Mouse (Mus musculus): ENCODE measurements at regions not wholly inside any gene's neighbourhood (a gene's known extent, or its start where the extent isn't known, plus 50 kb on each side); places are given as distances from the start of the nearest gene placed in this dataset.

GRCm38 (mm10) chr5:133768856-133769255 lies 330.7 kb upstream of the Castor2 start:
- Histone ChIP-seq H3K9ac (ENCODE audit: insufficient read depth, low read depth) (no peak overlapping the region), H3K4me2 (ENCODE audit: insufficient read depth, low read depth, poor library complexity, severe bottlenecking) (no peak overlapping the region), H3K4me3 (replicated peaks in 1 of 3; ENCODE audit: low read depth in 2 of 3, low read length in 2 of 3, poor library complexity in 1 of 3) (no peak overlapping the region), H3K36me3 (replicated peaks in 1 of 2; ENCODE audit: control insufficient read depth in 1 of 2, insufficient read depth in 1 of 2, low read length in 1 of 2) (no peaks in the 10 kb centered on the region), H3K9me3 (replicated peaks; ENCODE audit: low read length) (peaks cover 49% of the 10 kb centered on the region), H3K79me2 (replicated peaks; ENCODE audit: control insufficient read depth, extremely low read depth, insufficient read depth, poor library complexity, severe bottlenecking) (no peaks in the 10 kb centered on the region), H3K27me3 (replicated peaks) (no peaks in the 10 kb centered on the region), H3K4me1 (ENCODE audit: control insufficient read depth in 1 of 2, insufficient read depth in 2 of 2) (no peaks in the 10 kb centered on the region), H3K27ac (ENCODE audit: insufficient read depth, low read depth) (no peak overlapping the region)
- no peak for DNase-seq (ENCODE audit: extremely low read depth)
- dilution Hi-C loops (cut with MboI; ENCODE audit: extremely low pct_ligation_motif_present, extremely low pct_unique_long_range_greater_than_20kb, low sequenced_read_pairs), result no loop called here
- in situ Hi-C loops (cut with MboI; ENCODE audit: low pct_ligation_motif_present, low pct_unique_long_range_greater_than_20kb, low sequenced_read_pairs), result no loop called here
- TF ChIP-seq GABPA (IDR thresholded peaks at IDR 0.05; ENCODE audit: insufficient replicate concordance, low read depth, low read length) (no peak), JUN (IDR thresholded peaks at IDR 0.05; ENCODE audit: insufficient read depth, low read depth, low read length) (no peak), MAX (IDR thresholded peaks at IDR 0.05; ENCODE audit: low read length) (no peak), IRF4 (IDR thresholded peaks at IDR 0.05; ENCODE audit: low read depth, low read length) (no peak)

- TF ChIP-seq EP300 (IDR thresholded peaks at IDR 0.05; ENCODE audit: low read length) (no peak), JUND (conservative IDR thresholded peaks at IDR 0.05; ENCODE audit: low read depth, low read length) (no peak), ELF1 (IDR thresholded peaks at IDR 0.05; ENCODE audit: low read depth, low read length) (no peak), USF1 (IDR thresholded peaks at IDR 0.05; ENCODE audit: low read depth, low read length) (no peak), ZMIZ1 (IDR thresholded peaks at IDR 0.05; ENCODE audit: low read depth, low read length) (no peak), RAD21 (IDR thresholded peaks at IDR 0.05; ENCODE audit: low read depth, low read length) (no peak), NRF1 (IDR thresholded peaks at IDR 0.05; ENCODE audit: low read depth, low read length) (no peak), GABPA (IDR thresholded peaks at IDR 0.05; ENCODE audit: insufficient replicate concordance, low read depth, low read length) (no peak), HCFC1 (IDR thresholded peaks at IDR 0.05; ENCODE audit: low read depth, low read length) (no peak), ETS1 (conservative IDR thresholded peaks at IDR 0.05; ENCODE audit: low read depth, low read length) (no peak), MAZ (IDR thresholded peaks at IDR 0.05; ENCODE audit: low read depth, low read length) (no peak), IRF4 (IDR thresholded peaks at IDR 0.05; ENCODE audit: low read depth, low read length) (no peak), POLR2A (IDR thresholded peaks at IDR 0.05; ENCODE audit: low read depth, low read length) (no peak), MAFK (IDR thresholded peaks at IDR 0.05; ENCODE audit: insufficient replicate concordance, low read length) (no peak), TBP (conservative IDR thresholded peaks at IDR 0.05; ENCODE audit: low read depth, low read length) (no peak), POLR2AphosphoS2 (IDR thresholded peaks at IDR 0.05; ENCODE audit: low read depth, low read length) (no peak), JUN (IDR thresholded peaks at IDR 0.05; ENCODE audit: insufficient read depth, low read depth, low read length) (no peak)
- Histone ChIP-seq H3K9me3 (replicated peaks; ENCODE audit: low read length) (peaks cover 70% of the 10 kb centered on the region), H3K27ac (ENCODE audit: insufficient read depth, low read depth) (no peak overlapping the region), H3K4me2 (ENCODE audit: insufficient read depth, low read depth, poor library complexity, severe bottlenecking) (no peak overlapping the region), H3K36me3 (replicated peaks in 1 of 2; ENCODE audit: control insufficient read depth in 1 of 2, insufficient read depth in 1 of 2, low read length in 1 of 2) (no peaks in the 10 kb centered on the region), H3K27me3 (replicated peaks) (no peaks in the 10 kb centered on the region), H3K4me1 (ENCODE audit: control insufficient read depth in 1 of 2, insufficient read depth in 2 of 2) (no peaks in the 10 kb centered on the region), H3K9ac (ENCODE audit: insufficient read depth, low read depth) (no peak overlapping the region), H3K4me3 (replicated peaks in 1 of 3; ENCODE audit: low read depth in 2 of 3, low read length in 2 of 3, poor library complexity in 1 of 3) (no peak overlapping the region), H3K79me2 (replicated peaks; ENCODE audit: control insufficient read depth, extremely low read depth, insufficient read depth, poor library complexity, severe bottlenecking) (no peaks in the 10 kb centered on the region)
- in situ Hi-C loops (cut with MboI; ENCODE audit: low pct_ligation_motif_present, low pct_unique_long_range_greater_than_20kb, low sequenced_read_pairs) (no loop called here), dilution Hi-C loops (cut with MboI; ENCODE audit: extremely low pct_ligation_motif_present, extremely low pct_unique_long_range_greater_than_20kb, low sequenced_read_pairs) (no loop called here)
- no peak for DNase-seq (ENCODE audit: extremely low read depth)
Observed at GRCm38 (mm10) chr5:133757817-133758216, 341.7 kb upstream of the Castor2 start.

All from CH12.LX (cell line).